Mouse (Mus musculus) liver, embryonic 16.5 days (tissue): ENCODE data around the gene Slc25a22. TPM values are rescaled to one million over a fixed set of nuclear protein-coding genes. Genes with fewer than 3 reads are reported as not detected.

ENCODE experiments used
- ATAC-seq: fragments of 200-750 bp; cut with Nextera tagmentation; 2 replicates; pipeline ENCODE4 v1.8.0; 2017; ENCODE audit warnings: low read depth, mild to moderate bottlenecking, moderate number of reproducible peaks, moderate library complexity
- H3K27ac ChIP-seq: fragments of 300-500 bp; sonication (generic); 2 replicates; pipeline ENCODE4 v1.5.1; 2014; ENCODE audit warnings: mild to moderate bottlenecking, low read length
- H3K27me3 ChIP-seq: fragments of 300-500 bp; sonication (generic); 2 replicates; pipeline ENCODE4 v1.6.1; 2014; ENCODE audit warnings: low read depth, low read length, mixed read lengths; ENCODE audit not compliant: control insufficient read depth, insufficient read depth
- H3K36me3 ChIP-seq: fragments of 300-500 bp; sonication (generic); 2 replicates; pipeline ENCODE4 v1.6.1; 2014; ENCODE audit warnings: mild to moderate bottlenecking; ENCODE audit not compliant: control insufficient read depth, insufficient read depth
- H3K4me1 ChIP-seq: fragments of 300-500 bp; sonication (generic); 2 replicates; pipeline ENCODE4 v1.6.1; 2014; ENCODE audit warnings: low read depth, low read length, mixed read lengths; ENCODE audit not compliant: control insufficient read depth
- H3K4me2 ChIP-seq: fragments of 300-500 bp; sonication (generic); 2 replicates; pipeline ENCODE4 v1.6.1; 2014; ENCODE audit warnings: low read depth, low read length, mixed read lengths
- H3K4me3 ChIP-seq: fragments of 300-500 bp; sonication (generic); 2 replicates; pipeline ENCODE4 v1.5.1; 2014; ENCODE audit warnings: low read depth, mild to moderate bottlenecking, low read length
- H3K9ac ChIP-seq: fragments of 300-500 bp; sonication (generic); 2 replicates; pipeline ENCODE4 v1.6.1; 2014; ENCODE audit warnings: low read depth, low read length
- H3K9me3 ChIP-seq: fragments of 300-500 bp; sonication (generic); replicated peaks from 2 replicates; pipeline ENCODE4 v1.6.1; 2016; ENCODE audit warnings: low read length; ENCODE audit not compliant: control insufficient read depth
- WGBS: fragments of 180-500 bp; shearing (Covaris S2); extraction: QIAGEN DNeasy Blood & Tissue Kit; methylation state at CpG from one replicate; pipeline ENCODE4 v1.1.7; 2014; ENCODE audit not compliant: insufficient replicate concordance; 5-methylcytosine and 5-hydroxymethylcytosine counted together
- polyA plus RNA-seq: library from polyadenylated mRNA; unstranded; fragments of >200 nt; fragmentation: Nextera tagmentation; extraction: Ambion mirVana; gene quantifications from 2 replicates; pipeline ENCODE4 v1.2.1, GENCODE M21; 2015

Gene Slc25a22
- 18.7 and 20.7 TPM in 2 replicates for polyA plus RNA-seq

- Histone ChIP-seq H3K4me3 (peak within 1 kb of the TSS; percentile 71), H3K27me3 (no peaks in the 10 kb centered on the region), H3K4me1 (peaks cover 60% of the 10 kb centered on the region), H3K36me3 (peaks cover 30% of the 10 kb centered on the region), H3K9me3 (no peaks in the 10 kb centered on the region), H3K4me2 (peak within 1 kb of the TSS; percentile 92), H3K9ac (peak within 1 kb of the TSS; percentile 71), H3K27ac (peak within 1 kb of the TSS; percentile 66)
- 6% methylated on average over 53 of the region's 53 CpGs for WGBS
- ATAC-seq = peak; percentile 76
These were observed at the start of gene Slc25a22 for GRCm38 (mm10) chr7:141437178-141438120. TSS of gene Slc25a22 (minus strand) at chr7:141437892.

GRCm38 (mm10) chr7:141487141-141487540 lies 49.4 kb upstream of the Slc25a22 start:
- Histone ChIP-seq H3K9me3 (no peaks in the 10 kb centered on the region), H3K27me3 (peaks cover 13% of the 10 kb centered on the region), H3K36me3 (peaks cover 8% of the 10 kb centered on the region; the same call in 1 of the 2 replicates), H3K9ac (no peak overlapping the region), H3K27ac (no peak overlapping the region), H3K4me1 (peaks cover 5% of the 10 kb centered on the region), H3K4me3 (no peak overlapping the region), H3K4me2 (no peak overlapping the region)
- ATAC-seq = no peak
- 81% methylated on average over 7 of the region's 7 CpGs for WGBS

GRCm38 (mm10) chr7:141486239-141486638 lies 48.5 kb upstream of the Slc25a22 start:
- Histone ChIP-seq H3K4me1 (peaks cover 14% of the 10 kb centered on the region), H3K9ac (no peak overlapping the region), H3K4me3 (no peak overlapping the region), H3K27ac (no peak overlapping the region), H3K27me3 (peaks cover 22% of the 10 kb centered on the region), H3K9me3 (no peaks in the 10 kb centered on the region), H3K36me3 (peaks cover 8% of the 10 kb centered on the region; the same call in 1 of the 2 replicates), H3K4me2 (no peak overlapping the region)
- 72% methylated on average over 1 of the region's 1 CpGs for WGBS
- ATAC-seq = no peak

GRCm38 (mm10) chr7:141485606-141486005 lies 47.9 kb upstream of the Slc25a22 start:
- Histone ChIP-seq H3K4me3 (no peak overlapping the region), H3K9ac (no peak overlapping the region), H3K27me3 (peaks cover 26% of the 10 kb centered on the region), H3K9me3 (no peaks in the 10 kb centered on the region), H3K4me1 (peaks cover 20% of the 10 kb centered on the region), H3K27ac (no peak overlapping the region), H3K4me2 (no peak overlapping the region), H3K36me3 (peaks cover 7% of the 10 kb centered on the region; the same call in 1 of the 2 replicates)
- ATAC-seq = no peak
- 74% methylated on average over 2 of the region's 2 CpGs for WGBS

- Histone ChIP-seq H3K9ac (no peak overlapping the region), H3K36me3 (peaks cover 6% of the 10 kb centered on the region; the same call in 1 of the 2 replicates), H3K27me3 (peaks cover 26% of the 10 kb centered on the region), H3K27ac (no peak overlapping the region), H3K4me2 (no peak overlapping the region), H3K9me3 (no peaks in the 10 kb centered on the region), H3K4me1 (peaks cover 23% of the 10 kb centered on the region), H3K4me3 (no peak overlapping the region)
- 51% methylated on average over 2 of the region's 2 CpGs for WGBS
- no peak for ATAC-seq
These were observed 47.5 kb upstream of the Slc25a22 start for GRCm38 (mm10) chr7:141485186-141485585.

GRCm38 (mm10) chr7:141484186-141485120 lies 46.8 kb upstream of the Slc25a22 start:
- Histone ChIP-seq H3K9ac (no peak overlapping the region), H3K4me1 (peaks cover 23% of the 10 kb centered on the region), H3K27me3 (peaks cover 26% of the 10 kb centered on the region), H3K4me2 (no peak overlapping the region), H3K27ac (no peak overlapping the region), H3K9me3 (no peaks in the 10 kb centered on the region), H3K4me3 (no peak overlapping the region), H3K36me3 (peaks cover 6% of the 10 kb centered on the region; the same call in 1 of the 2 replicates)
- no peak for ATAC-seq
- WGBS = 69% methylated on average over 5 of the region's 5 CpGs

GRCm38 (mm10) chr7:141483114-141483653 lies 45.5 kb upstream of the Slc25a22 start:
- peaks cover 27% of the 10 kb centered on the region for H3K4me1 ChIP-seq
- peaks cover 26% of the 10 kb centered on the region for H3K27me3 ChIP-seq
- no peak overlapping the region for H3K4me3 ChIP-seq
- H3K36me3 ChIP-seq = peaks cover 6% of the 10 kb centered on the region; the same call in 1 of the 2 replicates
- WGBS = 61% methylated on average over 6 of the region's 6 CpGs
- no peak overlapping the region for H3K4me2 ChIP-seq
- ATAC-seq = no peak
- H3K9ac ChIP-seq = no peak overlapping the region
- no peaks in the 10 kb centered on the region for H3K9me3 ChIP-seq
- no peak overlapping the region for H3K27ac ChIP-seq

GRCm38 (mm10) chr7:141482531-141483024 lies 44.9 kb upstream of the Slc25a22 start:
- WGBS = 52% methylated on average over 11 of the region's 11 CpGs
- peaks cover 26% of the 10 kb centered on the region for H3K27me3 ChIP-seq
- H3K9ac ChIP-seq = peak overlapping the region; percentile 31; the same call in 1 of the 2 replicates
- H3K4me3 ChIP-seq = peak overlapping the region; percentile 55
- H3K4me2 ChIP-seq = peak overlapping the region; percentile 77
- no peak for ATAC-seq
- peaks cover 33% of the 10 kb centered on the region for H3K4me1 ChIP-seq
- H3K27ac ChIP-seq = no peak overlapping the region
- H3K9me3 ChIP-seq = no peaks in the 10 kb centered on the region
- H3K36me3 ChIP-seq = peaks cover 6% of the 10 kb centered on the region; the same call in 1 of the 2 replicates
